ENCODE assay signal across 23 mouse cellular contexts in the genomic region with DNA sequence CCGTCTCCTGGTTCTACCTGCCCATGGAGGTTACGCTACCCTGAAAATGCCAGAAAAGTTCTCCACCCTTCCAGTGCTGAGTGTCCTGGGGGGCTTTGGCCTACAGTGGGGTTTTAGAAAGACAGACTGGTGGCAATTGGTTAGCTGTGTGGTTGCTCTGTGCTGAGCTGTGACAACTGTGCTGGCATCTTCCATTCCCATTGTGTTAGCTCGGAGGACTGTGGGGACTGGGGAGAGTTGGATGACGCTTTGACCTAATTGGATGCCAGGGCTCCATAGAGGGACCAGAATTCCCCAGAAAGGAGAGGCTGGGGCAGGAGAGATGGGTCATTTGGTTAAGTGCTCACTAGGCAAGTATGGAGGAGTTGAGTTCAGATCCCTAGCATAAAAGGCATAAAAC. TPM values are rescaled to one million over a fixed set of nuclear protein-coding genes. Genes with fewer than 3 reads are reported as not detected.
DNase-seq lines count a peak whose midpoint lies in the region; ATAC-seq and TF ChIP-seq lines count a peak whose summit lies in the region.
"Had no signal": no experiment of that assay in that cellular context is flagged by ENCODE, and none has a peak within 500 bp of the region (broad histone marks: within the 10 kb centered on the region; RNA-seq: fewer than 3 reads in every experiment).

No protein-coding gene starts in this region.

- ATAC-seq in liver, embryonic 12.5 days: no peak
- ATAC-seq: CD4-positive, CD25-positive, alpha-beta regulatory T cell, adult 4 months; forebrain, embryonic 14.5 days; intestine, embryonic 16.5 days had no signal

- WGBS in liver, adult 2 months: 93% methylated on average over 4 of the region's 4 CpGs
- 81% methylated on average over 4 of the region's 4 CpGs for WGBS in liver, embryonic 12.5 days (ENCODE audit: insufficient replicate concordance)
- WGBS in limb, embryonic 10.5 days: 93% methylated on average over 4 of the region's 4 CpGs

- H3K79me2 ChIP-seq in liver, adult 2 months (ENCODE audit: control insufficient read depth, insufficient read depth, low read length): no peaks in the 10 kb centered on the region

- no peaks in the 10 kb centered on the region for H3K9me3 ChIP-seq in liver, embryonic 12.5 days (replicated peaks)
- H3K9me3 ChIP-seq in limb, embryonic 10.5 days (replicated peaks): no peaks in the 10 kb centered on the region
- H3K9me3 ChIP-seq: embryonic facial prominence, embryonic 15.5 days; forebrain, embryonic 10.5 days; G1E; hindbrain, embryonic 10.5 days had no signal

- H3K27ac ChIP-seq in liver, adult 2 months (replicated peaks; ENCODE audit: insufficient read depth, low read depth, low read length): peak overlapping the region; percentile 14; the same call in 1 of the 2 replicates
- no peak overlapping the region for H3K27ac ChIP-seq in liver, embryonic 12.5 days
- 0 out of 2 replicates have a peak overlapping the region, but pooled peaks have one; percentile 16 for H3K27ac ChIP-seq in limb, embryonic 10.5 days
- H3K27ac ChIP-seq: forebrain, embryonic 10.5 days; hindbrain, embryonic 10.5 days; hindbrain, embryonic 14.5 days had no signal

- peaks cover 41% of the 10 kb centered on the region for H3K36me3 ChIP-seq in liver, adult 2 months (ENCODE audit: control insufficient read depth, insufficient read depth, low read length)
- H3K36me3 ChIP-seq in liver, embryonic 12.5 days: peaks cover 65% of the 10 kb centered on the region
- peaks cover 81% of the 10 kb centered on the region for H3K36me3 ChIP-seq in limb, embryonic 10.5 days

- no peaks in the 10 kb centered on the region for H3K27me3 ChIP-seq in liver, adult 2 months (ENCODE audit: control insufficient read depth, insufficient read depth, low read length)
- H3K27me3 ChIP-seq in liver, embryonic 12.5 days (replicated peaks): no peaks in the 10 kb centered on the region
- no peaks in the 10 kb centered on the region for H3K27me3 ChIP-seq in limb, embryonic 10.5 days (ENCODE audit: low read depth, poor library complexity, severe bottlenecking)
- H3K27me3 ChIP-seq: embryonic facial prominence, embryonic 15.5 days; heart, embryonic 12.5 days had no signal

- no peak for TF ChIP-seq CTCF in liver, adult 2 months (IDR thresholded peaks at IDR 0.05; ENCODE audit: low read depth, low read length)

- TF ChIP-seq POLR2A in liver, adult 2 months (IDR thresholded peaks at IDR 0.05; ENCODE audit: extremely low read depth, insufficient read depth, low read length): no peak

- no peak overlapping the region for H3K4me2 ChIP-seq in liver, embryonic 12.5 days
- H3K4me2 ChIP-seq: embryonic facial prominence, embryonic 15.5 days; heart, embryonic 12.5 days; hindbrain, embryonic 14.5 days had no signal

- H3K4me3 ChIP-seq in liver, adult 2 months (ENCODE audit: insufficient read depth, low read depth, low read length): no peak overlapping the region
- H3K4me3 ChIP-seq in liver, embryonic 12.5 days: no peak overlapping the region
- no peak overlapping the region for H3K4me3 ChIP-seq in limb, embryonic 10.5 days
- H3K4me3 ChIP-seq: embryonic facial prominence, embryonic 15.5 days; erythroblast, embryonic 14.5 days; forebrain, embryonic 10.5 days; heart, embryonic 12.5 days; hindbrain, embryonic 10.5 days had no signal

- no peak overlapping the region for H3K9ac ChIP-seq in liver, adult 2 months (ENCODE audit: low read depth, low read length)
- no peak overlapping the region for H3K9ac ChIP-seq in liver, embryonic 12.5 days
- H3K9ac ChIP-seq: embryonic facial prominence, embryonic 15.5 days; heart, embryonic 12.5 days; hindbrain, embryonic 14.5 days had no signal

- H3K4me1 ChIP-seq in liver, adult 2 months (ENCODE audit: control insufficient read depth, insufficient read depth, low read length): peaks cover 4% of the 10 kb centered on the region; the same call in 1 of the 2 replicates
- H3K4me1 ChIP-seq in liver, embryonic 12.5 days: peaks cover 15% of the 10 kb centered on the region
- peaks cover 42% of the 10 kb centered on the region for H3K4me1 ChIP-seq in limb, embryonic 10.5 days

- DNase-seq in cerebellum, adult 9-10 months: peak; percentile 10
- no peak for DNase-seq in cerebellum, postnatal 4 days (ENCODE audit: low spot score in 2 of 2)
- DNase-seq in liver, adult 2 months (ENCODE audit: extremely low read depth, low read depth, low spot score): no peak
- peak; percentile 65 for DNase-seq in Muller cell, postnatal 12 days (ENCODE audit: inconsistent ontology term)
- no peak for DNase-seq in limb, embryonic 10.5 days (ENCODE audit: low spot score)
- DNase-seq in frontal cortex, postnatal 25 days (ENCODE audit: low spot score in 2 of 2): no peak
- DNase-seq: adrenal gland, postnatal 14 days; B cell, adult 2 months; cerebellum, adult 11 months; embryo, embryonic 11 days; gastrocnemius, postnatal 25 days had no signal

RNA-seq across cellular contexts. Expression of gene Eva1b, which starts 13.3 kb away (rescaled TPM):
- 8.0 and 9.5 TPM in 2 replicates for total RNA-seq in liver, adult 2 months (2014; rRNA removed)
- polyA plus RNA-seq in liver, adult 2 months (2012; rRNA removed): 15.8 and 18.1 TPM in 2 replicates
- polyA plus RNA-seq in liver, embryonic 12.5 days (2016; fragmentation: Nextera tagmentation; extraction: Ambion mirVana): 19.3 and 19.5 TPM in 2 replicates
- polyA plus RNA-seq in limb, embryonic 10.5 days (2016; fragmentation: Nextera tagmentation; extraction: Ambion mirVana): 72.7 and 82.2 TPM in 2 replicates

RNA-seq across cellular contexts. Expression of gene Sh3d21, which starts 29.1 kb away (rescaled TPM):
- 0.54 and 0.65 TPM in 2 replicates for total RNA-seq in liver, adult 2 months (2014; rRNA removed)
- polyA plus RNA-seq in liver, adult 2 months (2012; rRNA removed): 0.26 and 0.55 TPM in 2 replicates
- polyA plus RNA-seq in liver, embryonic 12.5 days (2016; fragmentation: Nextera tagmentation; extraction: Ambion mirVana): 1.3 and 1.6 TPM in 2 replicates
- polyA plus RNA-seq in limb, embryonic 10.5 days (2016; fragmentation: Nextera tagmentation; extraction: Ambion mirVana): 2.9 and 4.7 TPM in 2 replicates
- total RNA-seq: common myeloid progenitor, adult 5-6 weeks had no signal

RNA-seq across cellular contexts. Expression of gene Stk40, which starts 30.5 kb away (rescaled TPM):
- 6.5 and 10.8 TPM in 2 replicates for total RNA-seq in liver, adult 2 months (2014; rRNA removed)
- polyA plus RNA-seq in liver, adult 2 months (2012; rRNA removed): 22.5 and 22.9 TPM in 2 replicates
- polyA plus RNA-seq in liver, embryonic 12.5 days (2016; fragmentation: Nextera tagmentation; extraction: Ambion mirVana): 22.4 and 23.0 TPM in 2 replicates
- polyA plus RNA-seq in limb, embryonic 10.5 days (2016; fragmentation: Nextera tagmentation; extraction: Ambion mirVana): 48.2 and 52.1 TPM in 2 replicates

RNA-seq across cellular contexts. Expression of gene Lsm10, which starts 37.8 kb away (rescaled TPM):
- total RNA-seq in liver, adult 2 months (2014; rRNA removed): 20.0 and 30.0 TPM in 2 replicates
- polyA plus RNA-seq in liver, adult 2 months (2012; rRNA removed): 28.4 TPM in 2 replicates
- polyA plus RNA-seq in liver, embryonic 12.5 days (2016; fragmentation: Nextera tagmentation; extraction: Ambion mirVana): 34.5 and 36.7 TPM in 2 replicates
- polyA plus RNA-seq in limb, embryonic 10.5 days (2016; fragmentation: Nextera tagmentation; extraction: Ambion mirVana): 41.3 and 48.0 TPM in 2 replicates

Comparison
In these comparisons a context has a peak if more than half of its experiments do, and no peak if none do; other contexts are left out.
1. DNase-seq: peak in cerebellum, adult 9-10 months (single experiment) and Muller cell, postnatal 12 days (single experiment); none in cerebellum, postnatal 4 days (0 of 2), liver, adult 2 months (single experiment), limb, embryonic 10.5 days (single experiment) and frontal cortex, postnatal 25 days (0 of 2).